Mouse (Mus musculus): ENCODE results near the gene Clmn.

DNA sequence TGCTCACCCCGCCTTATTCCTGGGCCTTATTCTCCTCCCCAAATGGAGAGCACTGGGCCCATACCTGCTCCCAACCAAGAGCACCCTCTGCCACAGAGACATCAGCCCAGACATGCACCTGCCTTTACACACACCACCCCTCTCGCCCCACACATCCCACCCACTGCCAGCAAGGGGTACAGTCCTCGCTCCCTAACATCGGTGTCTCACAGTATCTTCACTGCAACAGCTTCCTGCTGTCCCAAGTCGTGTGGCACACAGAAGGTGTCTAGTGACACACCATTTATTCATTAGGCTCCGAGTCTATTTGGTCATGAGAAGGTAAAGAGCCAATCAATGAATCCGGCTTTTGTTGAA is 34.6 kb downstream of the Clmn start:
- TF ChIP-seq CTCF (IDR thresholded peaks at IDR 0.05; ENCODE audit: control insufficient read depth, insufficient read depth, insufficient read length) (no peak), CEBPB (IDR thresholded peaks at IDR 0.05; ENCODE audit: low read depth) (no peak), MAX (IDR thresholded peaks at IDR 0.05) (no peak), MYOG (IDR thresholded peaks at IDR 0.05; ENCODE audit: control insufficient read depth, extremely low read depth, insufficient read length) (no peak), USF1 (IDR thresholded peaks at IDR 0.05; ENCODE audit: low read depth) (no peak)
